Mouse (Mus musculus): ENCODE data around the gene Twf2. TPM values are rescaled to one million over a fixed set of nuclear protein-coding genes. Genes with fewer than 3 reads are reported as not detected.

Twf2 gene
- total and polyA plus RNA-seq, 3 experiments: 66.8 to 101 TPM; not detected in 1

DNA sequence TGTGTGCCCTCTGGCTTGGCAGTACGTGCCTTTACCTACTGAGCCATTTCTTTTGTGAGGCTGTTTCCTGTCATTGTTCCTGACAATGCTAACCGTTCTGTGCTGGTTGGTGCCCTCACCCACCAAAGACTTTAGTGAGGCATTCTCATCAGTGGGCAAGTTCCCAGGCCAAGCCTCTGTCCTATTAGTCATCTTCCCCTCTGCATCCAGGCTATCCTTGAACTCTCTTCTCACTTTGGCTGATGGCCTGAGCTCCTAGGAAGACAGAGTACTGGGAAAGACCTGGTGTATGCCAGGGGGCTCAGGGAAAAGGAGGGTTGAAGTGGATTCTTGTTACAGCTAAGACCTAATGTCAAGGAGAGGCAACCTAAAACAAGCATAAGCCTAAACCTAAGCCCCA lies 51.1 kb downstream of the Twf2 start:
- H3K36me3 ChIP-seq (ENCODE audit: control insufficient read depth in 1 of 2, insufficient read depth in 2 of 2, low read length in 2 of 2): no peaks in the 10 kb centered on the region; a peak in 1 of 4 replicates

DNA sequence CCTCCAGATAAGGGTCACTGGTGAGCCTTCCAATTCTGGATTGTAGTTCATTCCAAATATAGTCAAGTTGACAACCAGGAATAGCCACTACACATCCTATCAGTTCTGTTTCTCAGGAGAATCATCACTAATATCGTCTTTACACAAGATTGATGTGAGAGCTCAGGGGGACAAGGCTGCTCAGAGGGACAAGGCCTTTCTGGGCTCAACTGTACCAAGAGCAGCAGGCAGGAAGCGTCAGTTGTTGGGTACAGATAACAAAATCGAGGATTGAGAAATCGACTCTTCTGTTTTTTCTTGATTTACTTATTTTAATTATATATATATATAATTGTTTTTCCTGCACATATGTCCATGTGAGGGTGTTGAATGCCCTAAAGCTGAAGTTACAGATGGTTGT lies 55.5 kb downstream of the Twf2 start:
- Histone ChIP-seq H3K79me2 (ENCODE audit: control insufficient read depth, insufficient read depth, low read length, poor library complexity) (no peaks in the 10 kb centered on the region), H3K4me3 (ENCODE audit: control insufficient read depth in 1 of 2, insufficient read depth in 1 of 2, low read depth in 2 of 2, low read length in 2 of 2) (no peak overlapping the region), H3K9ac (ENCODE audit: control insufficient read depth, low read depth, low read length, poor library complexity, severe bottlenecking) (no peak overlapping the region), H3K27me3 (ENCODE audit: control insufficient read depth in 1 of 2, insufficient read depth in 2 of 2, low read length in 2 of 2) (peaks cover 0 to 10% of the 10 kb centered on the region in 2 experiments; a peak in 2 of 4 replicates), H3K36me3 (ENCODE audit: control insufficient read depth in 1 of 2, insufficient read depth in 2 of 2, low read length in 2 of 2) (no peaks in the 10 kb centered on the region), H3K27ac (ENCODE audit: control insufficient read depth, low read depth, low read length) (no peak overlapping the region), H3K4me1 (ENCODE audit: control insufficient read depth in 1 of 2, insufficient read depth in 2 of 2, low read length in 2 of 2) (peaks cover 0 to 11% of the 10 kb centered on the region in 2 experiments; a peak in 1 of 4 replicates), H3K9me3 (replicated peaks; ENCODE audit: insufficient read depth, low read length) (no peaks in the 10 kb centered on the region)
- no peak for DNase-seq (ENCODE audit: low read depth, low spot score)
- TF ChIP-seq TAL1 (IDR thresholded peaks at IDR 0.05; ENCODE audit: low read length) (no peak), KAT2A (conservative IDR thresholded peaks at IDR 0.05; ENCODE audit: low read depth, low read length) (no peak)

More for the DNA sequence above, 51.1 kb downstream of the Twf2 start:
- peaks cover 0 to 15% of the 10 kb centered on the region in 2 experiments; a peak in 2 of 4 replicates for H3K4me1 ChIP-seq (ENCODE audit: control insufficient read depth in 1 of 2, insufficient read depth in 2 of 2, low read length in 2 of 2)
- no peaks in the 10 kb centered on the region for H3K9me3 ChIP-seq (replicated peaks; ENCODE audit: insufficient read depth, low read length)
- H3K4me3 ChIP-seq (ENCODE audit: control insufficient read depth in 1 of 2, insufficient read depth in 1 of 2, low read depth in 2 of 2, low read length in 2 of 2): no peak overlapping the region
- DNase-seq (ENCODE audit: low read depth, low spot score): no peak
- no peak overlapping the region for H3K27ac ChIP-seq (ENCODE audit: control insufficient read depth, low read depth, low read length)
- H3K27me3 ChIP-seq (ENCODE audit: control insufficient read depth in 1 of 2, insufficient read depth in 2 of 2, low read length in 2 of 2): peaks cover 0 to 5% of the 10 kb centered on the region in 2 experiments; a peak in 2 of 4 replicates
- TF ChIP-seq NRF1 (IDR thresholded peaks at IDR 0.05; ENCODE audit: insufficient read depth, low read depth, low read length, poor library complexity, severe bottlenecking): no peak
- TF ChIP-seq MYB (IDR thresholded peaks at IDR 0.05; ENCODE audit: low read depth, low read length): no peak
- TF ChIP-seq MAX (IDR thresholded peaks at IDR 0.05; ENCODE audit: low read length): no peak
- TF ChIP-seq TBP (IDR thresholded peaks at IDR 0.05; ENCODE audit: low read depth, low read length): no peak
- TF ChIP-seq MYC (IDR thresholded peaks at IDR 0.05; ENCODE audit: low read depth, low read length): no peak
- H3K79me2 ChIP-seq (ENCODE audit: control insufficient read depth, insufficient read depth, low read length, poor library complexity): no peaks in the 10 kb centered on the region
- no peak overlapping the region for H3K9ac ChIP-seq (ENCODE audit: control insufficient read depth, low read depth, low read length, poor library complexity, severe bottlenecking)

GRCm38 (mm10) chr9:106258990-106259389 lies 56.1 kb downstream of the Twf2 start:
- Histone ChIP-seq H3K36me3 (ENCODE audit: control insufficient read depth in 1 of 2, insufficient read depth in 2 of 2, low read length in 2 of 2) (no peaks in the 10 kb centered on the region), H3K9ac (ENCODE audit: control insufficient read depth, low read depth, low read length, poor library complexity, severe bottlenecking) (no peak overlapping the region), H3K4me3 (ENCODE audit: control insufficient read depth in 1 of 2, insufficient read depth in 1 of 2, low read depth in 2 of 2, low read length in 2 of 2) (no peak overlapping the region), H3K4me1 (ENCODE audit: control insufficient read depth in 1 of 2, insufficient read depth in 2 of 2, low read length in 2 of 2) (peaks cover 0 to 11% of the 10 kb centered on the region in 2 experiments; a peak in 1 of 4 replicates), H3K9me3 (replicated peaks; ENCODE audit: insufficient read depth, low read length) (no peaks in the 10 kb centered on the region), H3K27ac (ENCODE audit: control insufficient read depth, low read depth, low read length) (no peak overlapping the region), H3K27me3 (ENCODE audit: control insufficient read depth in 1 of 2, insufficient read depth in 2 of 2, low read length in 2 of 2) (peaks cover 0 to 10% of the 10 kb centered on the region in 2 experiments; a peak in 2 of 4 replicates), H3K79me2 (ENCODE audit: control insufficient read depth, insufficient read depth, low read length, poor library complexity) (no peaks in the 10 kb centered on the region)
- no peak for DNase-seq (ENCODE audit: low read depth, low spot score)
- no peak for TF ChIP-seq MEF2A (IDR thresholded peaks at IDR 0.05; ENCODE audit: extremely low read depth, insufficient replicate concordance, low read depth, low read length, poor library complexity, severe bottlenecking)
- no peak for TF ChIP-seq GATA1 (IDR thresholded peaks at IDR 0.05; ENCODE audit: low read depth, low read length)
- TF ChIP-seq ETS1 (IDR thresholded peaks at IDR 0.05; ENCODE audit: low read depth, low read length): no peak
- no peak for TF ChIP-seq SMC3 (IDR thresholded peaks at IDR 0.05; ENCODE audit: low read depth, low read length)
- no peak for TF ChIP-seq POLR2AphosphoS2 (IDR thresholded peaks at IDR 0.05; ENCODE audit: low read length)
- no peak for TF ChIP-seq POLR2AphosphoS5 (IDR thresholded peaks at IDR 0.05; ENCODE audit: borderline replicate concordance, low read depth, low read length)
- no peak for TF ChIP-seq BHLHE40 (IDR thresholded peaks at IDR 0.05; ENCODE audit: borderline replicate concordance, low read depth, low read length)
- no peak for TF ChIP-seq MAFK (IDR thresholded peaks at IDR 0.05; ENCODE audit: borderline replicate concordance, low read depth, low read length)
- no peak for TF ChIP-seq TCF12 (IDR thresholded peaks at IDR 0.05; ENCODE audit: low read depth, low read length)
- TF ChIP-seq ZC3H11A (IDR thresholded peaks at IDR 0.05; ENCODE audit: low read depth, low read length): no peak
- no peak for TF ChIP-seq USF2 (IDR thresholded peaks at IDR 0.05; ENCODE audit: borderline replicate concordance in 1 of 2, insufficient read depth in 1 of 2, low read depth in 1 of 2, low read length in 2 of 2)
- no peak for TF ChIP-seq ZNF384 (IDR thresholded peaks at IDR 0.05; ENCODE audit: low read depth, low read length)
- TF ChIP-seq NRF1 (IDR thresholded peaks at IDR 0.05; ENCODE audit: insufficient read depth, low read depth, low read length, poor library complexity, severe bottlenecking): no peak
- no peak for TF ChIP-seq USF1 (IDR thresholded peaks at IDR 0.05; ENCODE audit: low read depth, low read length)
- no peak for TF ChIP-seq MXI1 (IDR thresholded peaks at IDR 0.05; ENCODE audit: low read depth, low read length)
- TF ChIP-seq MYC (IDR thresholded peaks at IDR 0.05; ENCODE audit: low read depth, low read length): no peak
- TF ChIP-seq E2F4 (IDR thresholded peaks at IDR 0.05; ENCODE audit: borderline replicate concordance, low read depth, low read length): no peak
- no peak for TF ChIP-seq ELF1 (IDR thresholded peaks at IDR 0.05; ENCODE audit: low read depth, low read length)
- no peak for TF ChIP-seq EP300 (IDR thresholded peaks at IDR 0.05; ENCODE audit: low read depth in 1 of 2, low read length in 2 of 2)

Data from MEL (cell line).